Mouse (Mus musculus) kidney, postnatal 0 days (tissue): ENCODE measurements at regions not wholly inside any gene's neighbourhood (a gene's known extent, or its start where the extent isn't known, plus 50 kb on each side); places are given as distances from the start of the nearest gene placed in this dataset.

Experiments used
- ATAC-seq: fragments of 200-750 bp; cut with Nextera tagmentation; replicated peaks from 2 replicates; pipeline ENCODE4 v1.8.0; 2017; ENCODE audit warnings: low read depth, moderate number of reproducible peaks, moderate TSS enrichment, moderate library complexity; ENCODE audit not compliant: low FRiP score
- DNase-seq: peaks from one replicate; pipeline ENCODE4 v3.0.0-alpha.2; 2016; ENCODE audit warnings: low spot score
- H3K27ac ChIP-seq: fragments of 300-500 bp; sonication (generic); 2 replicates; pipeline ENCODE4 v1.5.1; 2014; ENCODE audit warnings: mild to moderate bottlenecking
- H3K27me3 ChIP-seq: fragments of 300-500 bp; sonication (generic); 2 replicates; pipeline ENCODE4 v1.6.1; 2014; ENCODE audit warnings: low read length, mixed read lengths; ENCODE audit not compliant: insufficient read depth
- H3K36me3 ChIP-seq: fragments of 300-500 bp; sonication (generic); 2 replicates; pipeline ENCODE4 v1.6.1; 2014; ENCODE audit warnings: low read length, mixed read lengths; ENCODE audit not compliant: insufficient read depth
- H3K4me1 ChIP-seq: fragments of 300-500 bp; sonication (generic); replicated peaks from 2 replicates; pipeline ENCODE4 v1.6.1; 2014; ENCODE audit warnings: antibody characterized with exemption, low read length, mixed read lengths; ENCODE audit not compliant: insufficient read depth
- H3K4me2 ChIP-seq: fragments of 300-500 bp; sonication (generic); 2 replicates; pipeline ENCODE4 v1.6.1; 2014; ENCODE audit warnings: mild to moderate bottlenecking, low read length, moderate library complexity, mixed read lengths
- H3K4me3 ChIP-seq: fragments of 300-500 bp; sonication (generic); replicated peaks from 2 replicates; pipeline ENCODE4 v1.5.1; 2014; ENCODE audit warnings: low read depth, low read length
- H3K9ac ChIP-seq: fragments of 300-500 bp; sonication (generic); 2 replicates; pipeline ENCODE4 v1.6.1; 2014; ENCODE audit warnings: low read depth, low read length
- H3K9me3 ChIP-seq: fragments of 300-500 bp; sonication (generic); replicated peaks from 2 replicates; pipeline ENCODE4 v1.6.1; 2016; ENCODE audit warnings: low read length, inconsistent platforms, mixed read lengths
- CTCF ChIP-seq: IDR thresholded peaks from 2 replicates; pipeline ENCODE4 v1.5.1; 2016; ENCODE audit warnings: antibody characterized with exemption, low read depth, mild to moderate bottlenecking, moderate library complexity
- WGBS: fragments of 180-500 bp; shearing (Covaris S2); extraction: QIAGEN DNeasy Blood & Tissue Kit; methylation state at CpG from one replicate; pipeline ENCODE4 v1.1.7; 2014; 5-methylcytosine and 5-hydroxymethylcytosine counted together

DNA sequence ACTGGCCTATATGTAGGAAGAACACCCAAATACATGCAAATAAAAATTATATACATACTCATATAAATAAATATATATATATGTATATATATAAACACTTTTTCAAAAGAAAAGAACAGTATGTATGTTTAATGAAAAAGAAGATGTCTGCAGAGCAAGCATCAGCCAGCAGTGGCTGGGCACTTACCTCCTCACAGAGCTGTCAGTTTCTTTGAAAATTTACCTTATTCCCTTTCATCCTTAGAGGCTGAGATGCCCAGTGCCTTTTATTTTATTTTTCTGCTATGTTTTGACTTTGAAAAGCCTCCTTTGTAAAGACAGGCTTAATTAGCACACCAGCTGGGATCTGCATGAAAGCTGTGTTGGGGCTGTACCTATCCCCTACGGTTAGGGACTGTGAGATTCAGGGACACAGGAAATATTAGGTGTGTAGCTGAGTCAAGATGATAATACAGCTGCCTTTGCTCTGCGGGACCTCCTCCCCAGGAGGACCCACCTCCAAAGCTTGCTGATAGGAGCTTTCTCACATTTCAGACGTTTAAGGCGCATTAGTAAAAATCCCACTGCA, 751.0 kb upstream of the Tbl1xr1 start:
- WGBS = 70% methylated on average over 4 of the region's 4 CpGs
- no peaks in the 10 kb centered on the region for H3K36me3 ChIP-seq
- no peaks in the 10 kb centered on the region for H3K27me3 ChIP-seq

DNA sequence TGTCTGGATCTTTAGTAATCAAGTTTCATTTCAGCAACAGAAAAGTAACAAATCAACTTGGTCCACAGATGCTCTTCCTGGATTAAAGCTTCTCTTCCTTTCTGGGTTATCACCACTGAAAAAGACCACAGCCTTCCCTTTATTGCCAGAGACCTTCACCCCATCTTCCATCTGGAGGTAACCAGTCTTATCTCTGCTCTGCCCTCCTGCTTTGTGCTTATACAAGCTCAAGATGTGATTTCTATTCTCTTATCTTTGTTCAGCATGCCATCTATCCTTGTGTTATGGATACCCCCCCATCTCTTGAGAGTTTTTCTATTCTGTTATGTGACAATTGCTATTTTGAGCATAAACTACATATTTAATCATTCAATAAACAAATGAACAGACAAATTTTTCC, 734.5 kb upstream of the Tbl1xr1 start:
- DNase-seq (no peak), ATAC-seq (no peak)
- no peak for TF ChIP-seq CTCF
- Histone ChIP-seq H3K4me1 (no peaks in the 10 kb centered on the region), H3K4me3 (no peak overlapping the region), H3K4me2 (no peak overlapping the region), H3K27ac (no peak overlapping the region), H3K9ac (no peak overlapping the region), H3K27me3 (no peaks in the 10 kb centered on the region), H3K9me3 (no peaks in the 10 kb centered on the region), H3K36me3 (no peaks in the 10 kb centered on the region)

More for the DNA sequence above, 751.0 kb upstream of the Tbl1xr1 start:
- DNase-seq (no peak), ATAC-seq (no peak)
- Histone ChIP-seq H3K4me3 (no peak overlapping the region), H3K4me2 (no peak overlapping the region), H3K9me3 (no peaks in the 10 kb centered on the region), H3K9ac (no peak overlapping the region), H3K27ac (no peak overlapping the region), H3K4me1 (no peaks in the 10 kb centered on the region)
- no peak for TF ChIP-seq CTCF

DNA sequence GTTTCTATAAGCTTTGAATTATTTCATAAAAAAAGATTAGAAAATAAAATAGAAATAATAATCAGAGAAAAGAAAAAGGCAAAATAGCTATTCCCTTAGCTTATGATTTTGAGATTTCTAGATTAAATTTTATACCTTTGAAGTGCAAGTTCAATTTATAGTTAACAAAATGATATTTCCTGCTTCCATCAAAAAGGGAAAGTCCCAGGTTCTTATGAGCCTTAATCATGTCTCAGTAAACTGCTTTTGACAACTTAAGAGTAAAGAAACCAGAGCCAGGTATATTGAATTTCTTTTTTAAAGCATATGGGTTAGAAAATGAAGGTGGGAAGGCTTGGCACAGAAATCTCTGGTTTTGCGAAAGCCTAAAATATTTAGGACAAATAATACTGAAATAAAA, 733.4 kb upstream of the Tbl1xr1 start:
- Histone ChIP-seq H3K4me3 (no peak overlapping the region), H3K9ac (no peak overlapping the region), H3K4me1 (no peaks in the 10 kb centered on the region), H3K9me3 (no peaks in the 10 kb centered on the region), H3K27ac (no peak overlapping the region), H3K4me2 (no peak overlapping the region), H3K36me3 (no peaks in the 10 kb centered on the region), H3K27me3 (no peaks in the 10 kb centered on the region)
- no peak for TF ChIP-seq CTCF
- 84% methylated on average over 1 of the region's 1 CpGs for WGBS
- ATAC-seq = no peak
- DNase-seq = no peak

DNA sequence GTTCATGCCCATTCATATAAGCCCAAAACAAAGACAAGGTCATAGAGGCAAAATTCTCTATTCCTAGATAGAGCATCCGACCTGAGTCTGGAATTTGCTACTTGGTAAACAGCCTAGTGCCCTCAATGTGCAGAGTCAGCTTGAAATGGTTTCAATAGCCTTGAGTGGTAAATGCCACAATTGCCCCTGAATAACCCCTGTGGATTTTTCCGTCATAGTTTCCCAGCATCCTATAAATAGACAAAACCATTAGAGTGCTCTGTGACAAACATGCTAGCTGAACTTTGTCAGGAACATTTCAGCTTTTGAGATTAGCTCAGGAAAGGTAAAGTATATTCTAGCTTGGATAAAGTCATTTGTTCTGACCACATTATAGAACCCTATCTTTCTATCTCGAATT, 727.0 kb upstream of the Tbl1xr1 start:
- no peak for TF ChIP-seq CTCF
- 75% methylated on average over 3 of the region's 3 CpGs for WGBS

DNA sequence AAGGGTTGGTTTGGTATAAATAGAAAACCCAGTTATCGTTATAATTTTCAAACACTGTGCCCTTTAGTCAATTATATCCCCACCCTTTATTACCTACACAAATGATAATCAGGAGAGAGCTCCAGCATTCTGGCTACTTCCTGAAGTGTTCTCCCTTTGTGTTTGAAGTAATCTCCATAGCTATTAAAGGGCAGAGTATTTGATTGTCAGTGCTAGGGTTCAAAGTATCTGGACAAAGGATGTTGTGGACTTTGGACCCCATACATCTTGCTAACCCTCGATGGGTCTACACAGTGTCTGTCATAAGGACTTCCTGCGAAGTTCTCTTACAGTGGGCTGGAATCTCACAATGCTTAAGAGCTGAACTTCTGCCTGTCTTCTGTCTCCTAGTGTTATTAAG, 720.3 kb upstream of the Tbl1xr1 start:
- H3K27me3 ChIP-seq = no peaks in the 10 kb centered on the region
- no peak overlapping the region for H3K4me3 ChIP-seq
- no peaks in the 10 kb centered on the region for H3K4me1 ChIP-seq
- DNase-seq (no peak), ATAC-seq (no peak)
- H3K4me2 ChIP-seq = no peak overlapping the region
- no peak overlapping the region for H3K27ac ChIP-seq
- no peaks in the 10 kb centered on the region for H3K36me3 ChIP-seq
- 80% methylated on average over 3 of the region's 3 CpGs for WGBS
- no peak overlapping the region for H3K9ac ChIP-seq
- no peak for TF ChIP-seq CTCF
- H3K9me3 ChIP-seq = no peaks in the 10 kb centered on the region

More for the DNA sequence above, 727.0 kb upstream of the Tbl1xr1 start:
- no peaks in the 10 kb centered on the region for H3K4me1 ChIP-seq
- H3K4me2 ChIP-seq = no peak overlapping the region
- no peak overlapping the region for H3K4me3 ChIP-seq
- no peak overlapping the region for H3K9ac ChIP-seq
- no peaks in the 10 kb centered on the region for H3K27me3 ChIP-seq
- DNase-seq (no peak), ATAC-seq (no peak)
- H3K36me3 ChIP-seq = no peaks in the 10 kb centered on the region
- H3K9me3 ChIP-seq = no peaks in the 10 kb centered on the region
- H3K27ac ChIP-seq = no peak overlapping the region

DNA sequence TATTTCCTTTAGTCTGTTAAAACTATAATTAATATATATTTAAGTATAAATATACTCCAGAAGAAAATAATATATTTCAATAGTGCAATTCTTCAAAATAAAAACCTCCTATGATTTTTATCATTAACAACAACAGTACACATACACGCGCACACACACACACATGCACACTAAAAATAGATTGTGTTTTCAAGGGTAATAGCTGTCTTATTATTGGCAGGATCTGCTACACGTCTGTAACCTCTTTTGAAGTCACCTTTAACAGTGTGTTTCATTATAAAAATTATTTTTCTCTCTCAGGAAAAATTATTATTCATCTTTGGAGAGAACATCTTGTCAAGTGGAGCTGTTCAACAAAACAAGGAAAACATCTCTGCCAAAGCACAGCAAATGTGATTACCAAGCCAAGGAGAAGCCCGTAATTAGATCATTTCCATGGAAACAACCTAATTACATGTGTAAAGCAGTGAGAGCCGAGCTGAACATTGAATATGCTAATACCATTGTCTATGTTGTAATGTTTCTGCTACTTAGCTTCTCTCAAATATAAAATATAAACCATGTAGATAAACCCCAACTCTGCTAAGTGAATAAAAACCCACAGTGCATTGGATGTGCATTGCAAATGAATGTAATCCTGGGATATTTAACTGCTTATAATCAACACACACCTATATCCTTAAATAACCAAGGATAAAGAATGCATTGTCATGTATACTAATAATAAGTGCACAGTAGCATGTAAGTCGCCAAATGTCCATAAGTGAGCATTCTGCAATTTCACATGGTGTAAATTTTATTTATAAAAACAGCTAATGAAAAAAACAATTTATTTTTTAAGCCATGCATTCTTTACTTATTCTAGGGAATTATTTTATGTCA, 719.4 kb upstream of the Tbl1xr1 start:
- no peak overlapping the region for H3K4me3 ChIP-seq
- 75% methylated on average over 6 of the region's 6 CpGs for WGBS

More for the DNA sequence above, 719.4 kb upstream of the Tbl1xr1 start:
- no peaks in the 10 kb centered on the region for H3K4me1 ChIP-seq
- ATAC-seq = no peak
- H3K4me2 ChIP-seq = no peak overlapping the region
- no peaks in the 10 kb centered on the region for H3K36me3 ChIP-seq
- no peak for TF ChIP-seq CTCF
- no peak overlapping the region for H3K27ac ChIP-seq
- DNase-seq = no peak
- H3K9me3 ChIP-seq = no peaks in the 10 kb centered on the region
- no peak overlapping the region for H3K9ac ChIP-seq
- no peaks in the 10 kb centered on the region for H3K27me3 ChIP-seq
